8 mouse cellular contexts compared by ENCODE assay signal in genomic region chr6:92092737-92093136, GRCm38 (mm10). TPM values are rescaled to one million over a fixed set of nuclear protein-coding genes. Genes with fewer than 3 reads are reported as not detected.
DNase-seq lines count a peak whose midpoint lies in the region; ATAC-seq and TF ChIP-seq lines count a peak whose summit lies in the region.

No protein-coding gene starts in this region.

- no peak for DNase-seq in heart, adult 11 months
- peak; percentile 23 for DNase-seq in brain, embryonic 14.5 days (ENCODE audit: low read depth)
- DNase-seq in midbrain, embryonic 14.5 days, result peak; percentile 9
- no peak for DNase-seq in ovary, postnatal 10 days (ENCODE audit: low spot score)
- DNase-seq in urinary bladder, postnatal 4 days (ENCODE audit: low spot score in 2 of 2), result no peak

- H3K27me3 ChIP-seq in heart, embryonic 16.5 days (ENCODE audit: control insufficient read depth, insufficient read depth, low read length), result no peaks in the 10 kb centered on the region
- H3K27me3 ChIP-seq in hindbrain, embryonic 12.5 days, result no peaks in the 10 kb centered on the region
- H3K27me3 ChIP-seq in midbrain, embryonic 14.5 days (ENCODE audit: control insufficient read depth, insufficient read depth, low read length), result no peaks in the 10 kb centered on the region

- no peak for ATAC-seq in heart, embryonic 16.5 days (replicated peaks; ENCODE audit: extremely low read depth, insufficient read depth, low FRiP score)
- no peak for ATAC-seq in hindbrain, embryonic 12.5 days (ENCODE audit: low FRiP score)
- ATAC-seq in midbrain, embryonic 14.5 days (ENCODE audit: low FRiP score, low TSS enrichment), result no peak
- ATAC-seq in frontal cortex, adult (ENCODE audit: low TSS enrichment), result no peak

- H3K9me3 ChIP-seq in heart, embryonic 16.5 days (replicated peaks; ENCODE audit: control insufficient read depth, low read length), result no peaks in the 10 kb centered on the region
- no peaks in the 10 kb centered on the region for H3K9me3 ChIP-seq in hindbrain, embryonic 12.5 days (replicated peaks)
- no peaks in the 10 kb centered on the region for H3K9me3 ChIP-seq in midbrain, embryonic 14.5 days (ENCODE audit: control insufficient read depth, low read length)

- no peak for TF ChIP-seq CTCF in brain, embryonic 14.5 days (IDR thresholded peaks at IDR 0.05; ENCODE audit: borderline replicate concordance, extremely low read depth, insufficient read depth, insufficient read length)

- WGBS in heart, embryonic 16.5 days, result 35% methylated on average over 3 of the region's 3 CpGs
- WGBS in hindbrain, embryonic 12.5 days, result 26% methylated on average over 3 of the region's 3 CpGs
- whole genome bisulfite sequencing in midbrain, embryonic 14.5 days, result 16% methylated on average over 3 of the region's 3 CpGs

- peak overlapping the region; percentile 100 for H3K27ac ChIP-seq in heart, embryonic 16.5 days (ENCODE audit: low read length)
- H3K27ac ChIP-seq in hindbrain, embryonic 12.5 days, result peak overlapping the region; percentile 99
- H3K27ac ChIP-seq in midbrain, embryonic 14.5 days (replicated peaks; ENCODE audit: low read depth, low read length), result peak overlapping the region; percentile 98

- peak overlapping the region; percentile 99 for H3K9ac ChIP-seq in heart, embryonic 16.5 days (ENCODE audit: low read length)
- peak overlapping the region; percentile 97 for H3K9ac ChIP-seq in hindbrain, embryonic 12.5 days
- peak overlapping the region; percentile 95 for H3K9ac ChIP-seq in midbrain, embryonic 14.5 days (replicated peaks; ENCODE audit: low read length)

- peak overlapping the region; percentile 86 for H3K4me2 ChIP-seq in heart, embryonic 16.5 days (ENCODE audit: low read depth, low read length)
- H3K4me2 ChIP-seq in hindbrain, embryonic 12.5 days (replicated peaks), result peak overlapping the region; percentile 75
- peak overlapping the region; percentile 74 for H3K4me2 ChIP-seq in midbrain, embryonic 14.5 days (ENCODE audit: low read length)

- TF ChIP-seq POLR2A in brain, embryonic 14.5 days (IDR thresholded peaks at IDR 0.05; ENCODE audit: borderline replicate concordance, extremely low read depth, insufficient read depth, insufficient read length, poor library complexity, severe bottlenecking), result no peak

- peaks cover 29% of the 10 kb centered on the region for H3K4me1 ChIP-seq in heart, embryonic 16.5 days (ENCODE audit: control insufficient read depth, insufficient read depth, low read length)
- H3K4me1 ChIP-seq in hindbrain, embryonic 12.5 days, result peaks cover 26% of the 10 kb centered on the region
- peaks cover 29% of the 10 kb centered on the region for H3K4me1 ChIP-seq in midbrain, embryonic 14.5 days (ENCODE audit: control insufficient read depth, insufficient read depth, low read length)

- no peaks in the 10 kb centered on the region for H3K36me3 ChIP-seq in heart, embryonic 16.5 days (ENCODE audit: control insufficient read depth, insufficient read depth)
- no peaks in the 10 kb centered on the region for H3K36me3 ChIP-seq in hindbrain, embryonic 12.5 days
- no peaks in the 10 kb centered on the region for H3K36me3 ChIP-seq in midbrain, embryonic 14.5 days (ENCODE audit: control insufficient read depth, insufficient read depth, low read length)

- peak overlapping the region; percentile 96 for H3K4me3 ChIP-seq in heart, embryonic 16.5 days (ENCODE audit: low read length)
- peak overlapping the region; percentile 81 for H3K4me3 ChIP-seq in hindbrain, embryonic 12.5 days
- peak overlapping the region; percentile 89 for H3K4me3 ChIP-seq in midbrain, embryonic 14.5 days (replicated peaks; ENCODE audit: low read depth, low read length)

RNA-seq across cellular contexts. Expression of gene Nr2c2, which starts 1.5 kb away (rescaled TPM):
- polyA plus RNA-seq in heart, embryonic 16.5 days (2015; fragmentation: Nextera tagmentation; extraction: Ambion mirVana), result 10.0 and 11.2 TPM in 2 replicates
- 38.3 and 44.6 TPM in 2 replicates for polyA plus RNA-seq in brain, embryonic 14.5 days (2012; rRNA removed)
- 33.3 and 35.1 TPM in 2 replicates for polyA plus RNA-seq in hindbrain, embryonic 12.5 days (2016; fragmentation: Nextera tagmentation; extraction: Ambion mirVana)
- polyA plus RNA-seq in midbrain, embryonic 14.5 days (2014; fragmentation: Nextera tagmentation; extraction: Ambion mirVana), result 30.1 and 35.0 TPM in 2 replicates

Comparison
In these comparisons a context has a peak if more than half of its experiments do, and no peak if none do; other contexts are left out.
1. DNase-seq: peak in brain, embryonic 14.5 days (single experiment) and midbrain, embryonic 14.5 days (single experiment); none in heart, adult 11 months (single experiment), ovary, postnatal 10 days (single experiment) and urinary bladder, postnatal 4 days (0 of 2).
2. Peak in every context shown above with its lines, with median percentiles within 50 percentile points of each other: H3K27ac ChIP-seq, H3K4me2 ChIP-seq, H3K4me3 ChIP-seq and H3K9ac ChIP-seq.